Mouse (Mus musculus): ENCODE data around the gene Srsf1. TPM values are rescaled to one million over a fixed set of nuclear protein-coding genes. Genes with fewer than 3 reads are reported as not detected.

Srsf1 gene
- polyA plus RNA-seq, 1 experiment from 2014 or later = 272 TPM

DNA sequence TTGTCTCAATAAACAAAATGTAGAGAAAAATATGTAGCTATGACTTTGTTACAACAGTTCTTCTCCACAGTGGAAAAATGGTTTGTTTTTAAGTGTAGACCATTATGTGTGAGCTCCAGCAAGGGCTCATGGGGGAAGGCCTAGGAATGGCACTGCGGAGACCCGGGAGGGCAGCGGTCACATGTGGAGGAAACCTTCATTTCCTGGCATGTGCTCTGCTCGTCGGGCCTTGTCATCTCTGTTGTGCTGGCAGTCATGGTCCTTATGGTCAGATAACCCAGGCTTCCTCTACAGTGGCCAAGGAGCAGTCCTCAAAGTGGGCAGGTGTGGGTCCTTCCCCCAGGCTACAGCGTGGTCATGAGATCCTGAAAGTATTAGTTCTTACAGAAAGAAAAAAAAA lies 36.5 kb downstream of the Srsf1 start:
- H3K36me3 ChIP-seq = peaks cover 54% of the 10 kb centered on the region
- 31% methylated on average over 6 of the region's 6 CpGs for WGBS (ENCODE audit: insufficient replicate concordance)

DNA sequence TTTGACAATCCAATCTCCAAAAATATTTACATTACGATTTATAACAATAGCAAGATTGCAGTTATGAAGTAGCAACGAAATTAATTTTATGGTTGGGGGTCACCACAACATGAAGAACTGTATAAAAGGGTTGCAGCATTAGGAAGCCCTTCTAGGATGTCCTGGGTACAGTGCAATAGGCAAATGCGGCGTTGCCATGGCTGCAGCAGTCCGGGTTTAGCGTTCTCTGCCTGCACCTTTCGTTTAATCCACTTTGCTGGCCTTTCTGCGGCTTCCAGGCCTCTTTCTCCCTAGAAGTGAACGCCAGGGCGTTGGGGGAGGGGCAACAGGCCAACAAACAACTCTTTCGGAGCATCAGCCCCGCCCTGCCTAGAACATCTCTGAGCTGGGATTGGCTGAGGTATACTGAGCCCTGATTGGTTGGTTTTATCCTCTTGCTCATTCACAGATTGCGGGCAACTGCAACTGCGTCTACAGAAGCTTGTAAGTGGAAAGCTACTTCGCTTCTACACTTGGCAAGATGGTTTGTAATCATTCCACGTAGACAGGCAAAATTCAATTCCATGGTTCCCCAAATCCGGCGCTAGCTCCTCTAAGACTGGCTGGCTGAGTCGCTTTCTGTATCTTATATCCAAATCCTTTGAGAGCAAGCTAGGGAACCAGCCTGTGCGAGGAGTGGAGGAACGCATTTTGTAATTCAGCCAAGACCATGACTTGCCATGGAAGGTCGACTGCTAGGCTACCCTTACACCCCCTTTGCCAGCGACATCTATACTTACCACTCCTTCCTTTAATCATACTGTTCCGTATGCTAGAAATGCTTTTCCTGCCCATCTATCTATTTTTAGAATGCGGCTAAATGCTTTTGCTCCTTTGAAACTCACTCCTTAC lies 39.8 kb downstream of the Srsf1 start:
- H3K4me3 ChIP-seq = peak overlapping the region; percentile 18
- 8% methylated on average over 25 of the region's 25 CpGs for WGBS (ENCODE audit: insufficient replicate concordance)
- H3K27ac ChIP-seq = no peak overlapping the region
- peak; percentile 89 for ATAC-seq
- no peak overlapping the region for H3K9ac ChIP-seq
- H3K4me1 ChIP-seq = peaks cover 17% of the 10 kb centered on the region
- peaks cover 24% of the 10 kb centered on the region for H3K27me3 ChIP-seq (replicated peaks)
- H3K9me3 ChIP-seq (replicated peaks) = no peaks in the 10 kb centered on the region
- peak overlapping the region; percentile 56 for H3K4me2 ChIP-seq
- peaks cover 21% of the 10 kb centered on the region for H3K36me3 ChIP-seq

More for the DNA sequence above, 36.5 kb downstream of the Srsf1 start:
- H3K4me1 ChIP-seq = peaks cover 17% of the 10 kb centered on the region
- H3K27me3 ChIP-seq (replicated peaks) = peaks cover 3% of the 10 kb centered on the region; the same call in 1 of the 2 replicates
- H3K4me2 ChIP-seq = no peak overlapping the region
- no peak for ATAC-seq
- H3K4me3 ChIP-seq = no peak overlapping the region
- H3K9ac ChIP-seq = no peak overlapping the region
- no peaks in the 10 kb centered on the region for H3K9me3 ChIP-seq (replicated peaks)
- H3K27ac ChIP-seq = no peak overlapping the region

DNA sequence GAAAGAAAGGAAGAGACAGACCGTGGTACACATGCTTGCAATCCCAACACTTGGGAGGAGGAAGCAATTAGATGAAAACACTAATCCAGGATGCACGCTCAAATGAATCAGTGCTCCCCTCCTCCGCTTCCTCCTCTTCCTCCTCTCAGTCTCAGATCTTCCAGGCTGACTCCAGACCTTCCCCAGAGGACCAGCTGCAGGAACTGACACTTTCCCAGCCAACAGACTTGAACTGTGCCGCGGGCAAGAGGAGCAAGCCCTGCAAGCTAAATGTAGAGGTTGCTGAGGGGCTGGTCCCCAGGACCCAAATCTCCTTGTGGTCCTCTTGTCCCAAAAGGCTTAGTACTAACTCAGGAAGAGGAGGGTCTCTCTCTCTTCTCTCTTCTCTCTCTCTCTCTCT lies 42.0 kb downstream of the Srsf1 start:
- peaks cover 3% of the 10 kb centered on the region; the same call in 1 of the 2 replicates for H3K36me3 ChIP-seq
- H3K4me1 ChIP-seq = peaks cover 17% of the 10 kb centered on the region
- no peak overlapping the region for H3K4me3 ChIP-seq
- no peak for ATAC-seq
- no peak overlapping the region for H3K4me2 ChIP-seq
- peaks cover 43% of the 10 kb centered on the region for H3K27me3 ChIP-seq (replicated peaks)
- no peak overlapping the region for H3K9ac ChIP-seq
- H3K9me3 ChIP-seq (replicated peaks) = no peaks in the 10 kb centered on the region
- no peak overlapping the region for H3K27ac ChIP-seq
- WGBS (ENCODE audit: insufficient replicate concordance) = 41% methylated on average over 5 of the region's 5 CpGs

DNA sequence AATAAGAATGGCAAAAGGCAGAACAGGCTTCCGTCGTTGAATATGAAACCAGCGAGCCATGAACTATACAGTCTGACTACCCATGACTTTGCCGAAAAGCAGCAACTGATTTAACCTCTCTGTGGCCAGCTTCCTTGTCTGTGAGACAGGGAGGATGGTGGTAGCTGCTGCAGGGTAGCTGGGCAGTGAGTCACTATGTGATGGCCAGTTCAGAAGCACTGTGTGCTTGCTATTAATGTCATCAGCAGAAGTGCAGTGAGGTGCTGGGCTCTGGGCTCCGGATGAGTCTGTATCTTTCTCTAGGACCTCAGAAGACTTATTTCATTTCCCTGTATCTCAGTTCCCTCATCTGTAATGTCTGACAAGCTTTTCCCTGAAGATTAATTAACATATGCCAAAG lies 43.1 kb downstream of the Srsf1 start:
- H3K4me1 ChIP-seq = peaks cover 17% of the 10 kb centered on the region
- no peaks in the 10 kb centered on the region for H3K36me3 ChIP-seq
- no peak overlapping the region for H3K4me3 ChIP-seq
- no peak overlapping the region for H3K27ac ChIP-seq
- no peak for ATAC-seq
- WGBS (ENCODE audit: insufficient replicate concordance) = 54% methylated on average over 5 of the region's 5 CpGs
- H3K27me3 ChIP-seq (replicated peaks) = peaks cover 54% of the 10 kb centered on the region
- H3K9me3 ChIP-seq (replicated peaks) = no peaks in the 10 kb centered on the region
- H3K4me2 ChIP-seq = no peak overlapping the region
- H3K9ac ChIP-seq = no peak overlapping the region

DNA sequence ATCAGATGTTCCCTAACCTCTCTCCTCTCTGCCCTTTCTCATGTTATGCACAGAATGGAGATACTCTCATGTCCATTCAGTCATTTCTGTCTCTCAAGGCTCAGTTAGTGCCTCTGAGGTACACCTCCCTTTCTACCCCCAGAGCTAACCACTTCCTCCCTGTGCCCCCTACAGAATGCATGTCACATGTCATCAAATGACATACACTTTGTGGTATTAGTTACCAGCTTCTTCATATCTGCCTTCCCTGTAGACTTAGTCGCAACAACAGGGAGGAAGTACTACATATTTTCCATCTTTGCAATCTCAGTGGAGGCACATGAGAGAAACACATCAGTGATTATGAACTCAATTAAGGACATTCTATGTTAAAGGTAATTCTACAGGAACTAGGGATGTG lies 44.8 kb downstream of the Srsf1 start:
- Histone ChIP-seq H3K27me3 (replicated peaks) (peaks cover 68% of the 10 kb centered on the region), H3K4me3 (no peak overlapping the region), H3K27ac (no peak overlapping the region), H3K36me3 (no peaks in the 10 kb centered on the region), H3K4me1 (peaks cover 8% of the 10 kb centered on the region), H3K9ac (no peak overlapping the region), H3K9me3 (replicated peaks) (no peaks in the 10 kb centered on the region), H3K4me2 (no peak overlapping the region)
- 19% methylated on average over 1 of the region's 1 CpGs for WGBS (ENCODE audit: insufficient replicate concordance)
- ATAC-seq = no peak

DNA sequence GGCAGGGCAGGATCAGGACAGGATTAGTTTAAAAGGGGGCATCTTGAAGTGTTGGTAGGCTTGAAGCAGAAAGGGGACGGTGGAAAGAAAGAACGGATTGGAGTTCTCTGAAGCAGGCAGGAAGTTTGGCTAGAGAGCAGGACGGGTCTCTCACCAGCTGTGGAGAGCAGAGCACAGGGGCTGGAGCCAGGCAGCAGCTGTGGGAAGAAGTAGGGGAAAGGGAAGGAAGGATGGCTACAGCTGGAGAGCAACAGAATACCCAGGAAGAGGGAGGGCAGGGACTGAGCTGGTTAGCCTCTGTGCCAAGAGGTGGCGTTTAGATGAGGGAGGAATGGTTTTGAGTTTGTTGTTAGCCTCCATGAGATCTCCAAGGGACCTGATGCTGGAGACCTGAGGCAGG lies 50.0 kb downstream of the Srsf1 start:
- H3K27me3 ChIP-seq (replicated peaks) = peaks cover 94% of the 10 kb centered on the region
- H3K4me1 ChIP-seq = peaks cover 28% of the 10 kb centered on the region
- ATAC-seq = no peak
- H3K4me3 ChIP-seq = no peak overlapping the region
- no peak overlapping the region for H3K27ac ChIP-seq
- no peaks in the 10 kb centered on the region for H3K36me3 ChIP-seq
- no peak overlapping the region for H3K9ac ChIP-seq
- 12% methylated on average over 4 of the region's 4 CpGs for WGBS (ENCODE audit: insufficient replicate concordance)
- H3K4me2 ChIP-seq = no peak overlapping the region
- no peaks in the 10 kb centered on the region for H3K9me3 ChIP-seq (replicated peaks)

DNA sequence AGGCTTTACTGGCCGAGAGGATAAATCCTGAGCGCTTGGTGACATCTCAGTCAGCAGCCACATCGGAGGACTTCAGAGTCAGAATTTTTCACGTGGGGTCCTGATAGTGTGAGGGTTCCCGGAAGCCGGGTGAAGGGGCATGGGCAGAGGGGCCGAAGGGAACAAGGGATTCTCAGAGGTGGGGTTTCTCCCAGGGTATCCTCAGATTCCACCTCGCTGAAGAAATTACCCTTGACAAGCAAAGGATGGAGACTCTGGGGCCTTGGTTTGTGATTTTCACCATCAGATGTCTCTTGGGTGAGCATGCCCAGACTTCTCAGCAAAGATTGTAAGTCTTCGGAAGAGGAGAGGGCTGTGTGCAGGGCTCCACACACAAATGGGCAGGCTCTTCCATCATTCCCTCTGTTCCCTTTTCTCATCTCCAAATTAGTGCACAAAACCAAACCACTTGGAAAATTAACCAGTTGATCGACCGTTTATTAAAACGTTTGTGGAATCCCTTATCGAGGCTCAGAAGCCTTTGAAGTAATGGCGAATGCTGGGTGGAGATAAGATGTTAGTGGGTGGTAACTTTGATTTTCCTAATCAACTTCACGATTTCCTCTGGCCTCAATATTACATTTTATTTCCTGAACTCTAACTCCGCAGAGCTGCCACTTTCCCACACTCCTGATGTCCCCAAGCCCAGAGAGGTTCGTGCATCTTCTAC lies 51.0 kb downstream of the Srsf1 start, which contains the start of gene Cuedc1:
Gene Cuedc1 (plus strand): TSS at position 38 of the 709 bp plus-strand sequence.
- Histone ChIP-seq H3K27me3 (replicated peaks) (peaks cover 88% of the 10 kb centered on the region), H3K36me3 (no peaks in the 10 kb centered on the region), H3K4me1 (peaks cover 28% of the 10 kb centered on the region), H3K27ac (no peak within 1 kb of the TSS), H3K9ac (peak within 1 kb of the TSS; percentile 69), H3K9me3 (replicated peaks) (no peaks in the 10 kb centered on the region), H3K4me3 (peak within 1 kb of the TSS; percentile 63), H3K4me2 (peak within 1 kb of the TSS; percentile 79)
- ATAC-seq = no peak
- 13% methylated on average over 17 of the region's 17 CpGs for WGBS (ENCODE audit: insufficient replicate concordance)

DNA sequence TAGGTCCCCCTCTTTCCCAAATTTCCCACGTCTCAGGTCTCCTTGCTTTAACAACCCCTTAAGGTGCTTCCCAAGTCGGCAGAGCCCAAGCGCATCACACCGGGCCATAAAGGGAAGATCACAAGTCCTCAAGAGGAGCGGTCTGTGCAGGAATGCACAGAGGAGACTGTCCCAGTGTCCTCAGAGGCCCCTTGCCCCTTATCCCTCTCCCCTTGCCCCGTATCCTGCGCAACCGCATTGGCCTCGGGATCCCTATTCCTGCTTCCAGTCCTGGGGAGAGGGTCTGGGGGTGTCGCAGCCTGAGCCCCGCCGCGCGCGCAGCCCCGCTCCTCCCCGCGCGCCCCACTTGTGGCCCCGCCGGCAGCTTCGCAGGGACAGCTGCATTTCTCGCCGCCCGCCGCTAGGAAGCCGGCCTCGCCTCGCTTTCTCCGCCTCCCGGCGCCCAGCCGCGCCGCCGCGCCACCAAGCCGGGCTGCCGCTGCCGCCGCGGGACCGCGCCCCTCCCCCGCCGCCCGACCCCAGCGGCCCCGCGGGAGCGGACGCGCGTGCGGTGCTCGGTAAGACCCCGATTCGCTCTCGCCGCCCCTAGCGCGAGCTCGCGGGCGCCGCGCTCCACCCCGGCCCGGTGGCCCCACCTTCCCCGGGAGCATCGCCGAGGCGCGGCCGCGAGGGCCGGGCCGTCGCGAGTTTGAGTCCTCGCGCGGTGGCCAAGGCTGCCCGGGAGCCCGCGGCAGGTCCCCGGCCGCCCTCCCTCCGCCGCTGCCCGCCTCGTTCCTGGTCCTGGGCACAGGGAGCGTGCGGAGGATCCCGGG lies 51.8 kb downstream of the Srsf1 start:
- WGBS (ENCODE audit: insufficient replicate concordance) = under 1% methylated on average over 63 of the region's 95 CpGs
- Histone ChIP-seq H3K4me3 (peak overlapping the region; percentile 63), H3K9me3 (replicated peaks) (no peaks in the 10 kb centered on the region), H3K27ac (peak overlapping the region; percentile 69), H3K9ac (peak overlapping the region; percentile 69), H3K27me3 (replicated peaks) (peaks cover 80% of the 10 kb centered on the region), H3K36me3 (no peaks in the 10 kb centered on the region), H3K4me2 (peak overlapping the region; percentile 79), H3K4me1 (peaks cover 28% of the 10 kb centered on the region)
- 0 out of 2 replicates have a peak, but pooled peaks have one; percentile 30 for ATAC-seq

DNA sequence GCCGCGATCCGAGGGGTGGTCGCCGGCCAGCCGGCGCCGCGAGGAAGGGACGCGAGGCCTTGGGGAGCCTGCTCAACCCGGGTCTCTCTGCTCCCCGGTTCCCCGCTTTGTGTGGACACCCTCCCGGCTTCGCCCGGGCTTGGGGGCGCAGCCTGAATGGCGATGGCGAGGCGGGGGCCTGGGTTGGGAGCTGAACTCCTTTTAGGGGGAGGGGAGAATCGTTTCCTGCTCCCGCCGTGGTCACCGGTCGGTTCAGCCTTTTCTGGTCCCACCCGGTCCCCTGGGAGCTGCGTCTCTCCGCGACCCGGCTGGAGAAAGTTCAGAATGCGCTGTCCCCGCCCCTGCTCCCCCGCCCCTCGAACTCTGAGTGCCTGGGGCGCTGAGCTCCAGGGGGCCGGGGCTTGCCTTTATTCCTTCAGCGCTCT lies 52.4 kb downstream of the Srsf1 start:
- Histone ChIP-seq H3K4me3 (peak overlapping the region; percentile 63), H3K27ac (peak overlapping the region; percentile 69), H3K4me2 (peak overlapping the region; percentile 79), H3K36me3 (no peaks in the 10 kb centered on the region), H3K27me3 (replicated peaks) (peaks cover 79% of the 10 kb centered on the region), H3K9me3 (replicated peaks) (no peaks in the 10 kb centered on the region), H3K9ac (peak overlapping the region; percentile 69), H3K4me1 (peaks cover 28% of the 10 kb centered on the region)
- ATAC-seq = peak; percentile 30; the same call in 1 of the 2 replicates
- WGBS (ENCODE audit: insufficient replicate concordance) = under 1% methylated on average over 30 of the region's 38 CpGs

DNA sequence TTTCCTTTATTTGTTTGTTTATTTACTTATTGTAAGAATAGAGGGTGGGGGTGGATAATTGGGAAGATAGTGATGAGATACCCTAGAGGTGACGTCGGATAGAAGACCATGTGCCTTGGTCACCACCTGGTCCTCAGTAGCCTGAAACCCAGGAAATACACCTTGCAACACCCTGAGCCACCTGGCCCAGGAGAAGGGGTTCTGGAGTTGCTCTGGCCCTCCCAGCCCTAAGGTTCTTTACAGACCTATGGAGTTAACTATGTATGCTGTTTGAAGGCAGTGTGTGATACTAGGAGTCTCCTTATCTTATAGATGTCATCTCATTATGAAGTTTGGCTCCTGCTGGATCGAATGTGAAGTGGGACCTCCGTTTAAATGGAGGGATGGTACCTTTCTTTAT lies 53.0 kb downstream of the Srsf1 start:
- peak overlapping the region; percentile 79 for H3K4me2 ChIP-seq
- 31% methylated on average over 4 of the region's 4 CpGs for WGBS (ENCODE audit: insufficient replicate concordance)
- no peak for ATAC-seq

More for the DNA sequence above, 53.0 kb downstream of the Srsf1 start:
- Histone ChIP-seq H3K27me3 (replicated peaks) (peaks cover 75% of the 10 kb centered on the region), H3K9me3 (replicated peaks) (no peaks in the 10 kb centered on the region), H3K4me1 (peaks cover 28% of the 10 kb centered on the region), H3K4me3 (peak overlapping the region; percentile 63; the same call in 1 of the 2 replicates), H3K36me3 (no peaks in the 10 kb centered on the region), H3K27ac (no peak overlapping the region), H3K9ac (no peak overlapping the region)
